Mouse (Mus musculus) neural tube, embryonic 13.5 days (tissue): ENCODE results near the gene Col6a5. TPM values are rescaled to one million over a fixed set of nuclear protein-coding genes. Genes with fewer than 3 reads are reported as not detected.

Experiments used
- ATAC-seq: fragments of 200-750 bp; cut with Nextera tagmentation; 2 replicates; pipeline ENCODE4 v1.8.0; 2017; ENCODE audit warnings: low read depth, mild to moderate bottlenecking, moderate TSS enrichment, moderate library complexity
- H3K27ac ChIP-seq: fragments of 300-500 bp; sonication (generic); replicated peaks from 2 replicates; pipeline ENCODE4 v1.5.1; 2015; ENCODE audit warnings: moderate library complexity, mild to moderate bottlenecking, inconsistent platforms
- H3K27me3 ChIP-seq: fragments of 300-500 bp; sonication (generic); 2 replicates; pipeline ENCODE4 v1.6.1; 2015; ENCODE audit warnings: mild to moderate bottlenecking, inconsistent platforms
- H3K36me3 ChIP-seq: fragments of 300-500 bp; sonication (generic); 2 replicates; pipeline ENCODE4 v1.6.1; 2015; ENCODE audit warnings: mild to moderate bottlenecking, inconsistent platforms
- H3K4me1 ChIP-seq: fragments of 300-500 bp; sonication (generic); replicated peaks from 2 replicates; pipeline ENCODE4 v1.6.1; 2015; ENCODE audit warnings: inconsistent platforms
- H3K4me2 ChIP-seq: fragments of 300-500 bp; sonication (generic); 2 replicates; pipeline ENCODE4 v1.6.1; 2015; ENCODE audit warnings: inconsistent platforms, mild to moderate bottlenecking, moderate library complexity
- H3K4me3 ChIP-seq: fragments of 300-500 bp; sonication (generic); 2 replicates; pipeline ENCODE4 v1.5.1; 2015; ENCODE audit warnings: mild to moderate bottlenecking, inconsistent platforms
- H3K9ac ChIP-seq: fragments of 300-500 bp; sonication (generic); 2 replicates; pipeline ENCODE4 v1.6.1; 2015; ENCODE audit warnings: moderate library complexity, mild to moderate bottlenecking, inconsistent platforms
- H3K9me3 ChIP-seq: fragments of 300-500 bp; sonication (generic); 2 replicates; pipeline ENCODE4 v1.6.1; 2016; ENCODE audit warnings: inconsistent platforms
- WGBS: fragments of 180-500 bp; shearing (Covaris S2); methylation state at CpG from one replicate; pipeline ENCODE4 v1.1.7; 2015; 5-methylcytosine and 5-hydroxymethylcytosine counted together
- polyA plus RNA-seq: library from polyadenylated mRNA; unstranded; fragments of >200 nt; fragmentation: Nextera tagmentation; extraction: Ambion mirVana; gene quantifications from 2 replicates; pipeline ENCODE4 v1.2.1, GENCODE M21; 2015

The Col6a5 gene
- polyA plus RNA-seq, 1 experiment from 2014 or later = 0.03 TPM

- 80% methylated on average over 6 of the region's 6 CpGs for WGBS
These were observed 53.0 kb downstream of the Col6a5 start for GRCm38 (mm10) chr9:105907411-105907810.

GRCm38 (mm10) chr9:105887521-105887920 is 72.9 kb downstream of the Col6a5 start:
- no peak overlapping the region for H3K4me3 ChIP-seq
- no peak for ATAC-seq
- no peaks in the 10 kb centered on the region for H3K27me3 ChIP-seq
- no peak overlapping the region for H3K9ac ChIP-seq
- no peak overlapping the region for H3K4me2 ChIP-seq
- no peaks in the 10 kb centered on the region for H3K36me3 ChIP-seq
- no peak overlapping the region for H3K27ac ChIP-seq
- H3K9me3 ChIP-seq = no peaks in the 10 kb centered on the region
- H3K4me1 ChIP-seq = 0 out of 2 replicates have a peak, but pooled peaks cover 6% of the 10 kb centered on the region
- WGBS = 55% methylated on average over 2 of the region's 2 CpGs

More at GRCm38 (mm10) chr9:105907411-105907810, 53.0 kb downstream of the Col6a5 start:
- H3K27me3 ChIP-seq = no peaks in the 10 kb centered on the region
- H3K36me3 ChIP-seq = no peaks in the 10 kb centered on the region
- no peaks in the 10 kb centered on the region for H3K4me1 ChIP-seq
- 0 out of 2 replicates have a peak, but pooled peaks cover 4% of the 10 kb centered on the region for H3K9me3 ChIP-seq
- H3K9ac ChIP-seq = no peak overlapping the region
- H3K4me3 ChIP-seq = no peak overlapping the region
- H3K27ac ChIP-seq = no peak overlapping the region
- no peak for ATAC-seq
- H3K4me2 ChIP-seq = no peak overlapping the region

GRCm38 (mm10) chr9:105884656-105885430 is 75.6 kb downstream of the Col6a5 start:
- no peaks in the 10 kb centered on the region for H3K36me3 ChIP-seq
- no peak overlapping the region for H3K9ac ChIP-seq
- WGBS = 80% methylated on average over 17 of the region's 17 CpGs
- H3K4me1 ChIP-seq = 0 out of 2 replicates have a peak, but pooled peaks cover 6% of the 10 kb centered on the region
- no peak overlapping the region for H3K4me3 ChIP-seq
- ATAC-seq = no peak
- no peak overlapping the region for H3K27ac ChIP-seq
- H3K27me3 ChIP-seq = no peaks in the 10 kb centered on the region
- H3K9me3 ChIP-seq = no peaks in the 10 kb centered on the region
- H3K4me2 ChIP-seq = no peak overlapping the region

GRCm38 (mm10) chr9:105880743-105881142 is 79.7 kb downstream of the Col6a5 start:
- Histone ChIP-seq H3K4me3 (no peak overlapping the region), H3K9me3 (no peaks in the 10 kb centered on the region), H3K9ac (no peak overlapping the region), H3K36me3 (no peaks in the 10 kb centered on the region), H3K27me3 (no peaks in the 10 kb centered on the region), H3K4me1 (0 out of 2 replicates have a peak, but pooled peaks cover 5% of the 10 kb centered on the region), H3K27ac (no peak overlapping the region), H3K4me2 (no peak overlapping the region)
- no peak for ATAC-seq
- WGBS = 90% methylated on average over 4 of the region's 4 CpGs

DNA sequence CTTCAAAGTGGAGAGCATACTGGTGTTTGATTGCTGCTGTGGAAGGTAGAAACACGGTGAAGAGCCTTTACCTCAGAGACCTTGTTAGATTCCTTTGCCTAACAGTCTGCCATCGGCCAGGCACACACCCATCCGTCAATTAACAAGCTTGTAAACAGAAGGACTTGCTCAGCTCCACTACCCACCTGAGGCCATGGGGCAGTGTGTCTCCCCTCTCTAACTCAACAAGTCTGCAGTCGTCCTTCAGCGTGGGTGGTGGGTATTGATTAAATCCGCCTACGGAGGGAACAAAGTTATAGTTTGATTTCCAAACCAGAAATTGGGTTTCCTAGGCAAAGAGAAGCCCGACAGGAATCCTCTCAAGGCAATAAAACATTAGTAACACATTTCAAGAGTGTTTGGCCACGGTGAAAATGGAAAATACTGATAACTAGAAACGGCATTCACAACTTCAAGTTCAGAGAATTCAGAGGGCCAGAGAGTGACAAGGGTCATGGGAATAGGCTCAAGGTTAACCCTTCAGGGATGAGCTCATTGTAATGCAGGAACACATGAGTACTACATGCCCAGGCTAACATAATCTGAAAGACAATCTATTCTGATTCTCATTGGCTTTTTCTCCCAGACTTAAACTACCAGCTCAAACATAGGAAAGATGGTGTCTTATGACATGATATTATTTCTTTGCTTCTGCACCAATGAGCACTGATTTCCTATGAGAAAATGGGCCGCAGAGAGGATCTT is 81.9 kb downstream of the Col6a5 start:
- Histone ChIP-seq H3K9me3 (no peaks in the 10 kb centered on the region), H3K4me2 (no peak overlapping the region), H3K27me3 (no peaks in the 10 kb centered on the region), H3K4me1 (no peaks in the 10 kb centered on the region), H3K27ac (no peak overlapping the region), H3K4me3 (no peak overlapping the region), H3K36me3 (no peaks in the 10 kb centered on the region), H3K9ac (no peak overlapping the region)
- WGBS = 71% methylated on average over 11 of the region's 11 CpGs
- ATAC-seq = no peak

GRCm38 (mm10) chr9:105876124-105876523 is 84.3 kb downstream of the Col6a5 start:
- Histone ChIP-seq H3K4me3 (no peak overlapping the region), H3K9me3 (no peaks in the 10 kb centered on the region), H3K36me3 (no peaks in the 10 kb centered on the region), H3K9ac (no peak overlapping the region), H3K27ac (no peak overlapping the region), H3K27me3 (no peaks in the 10 kb centered on the region), H3K4me1 (no peaks in the 10 kb centered on the region), H3K4me2 (no peak overlapping the region)
- WGBS = 88% methylated on average over 4 of the region's 4 CpGs
- no peak for ATAC-seq

GRCm38 (mm10) chr9:105871643-105872042 is 88.8 kb downstream of the Col6a5 start:
- H3K9me3 ChIP-seq = no peaks in the 10 kb centered on the region
- no peak overlapping the region for H3K4me3 ChIP-seq
- 80% methylated on average over 14 of the region's 14 CpGs for WGBS
- no peaks in the 10 kb centered on the region for H3K4me1 ChIP-seq
- no peak overlapping the region for H3K27ac ChIP-seq
- no peak for ATAC-seq
- H3K4me2 ChIP-seq = no peak overlapping the region
- no peak overlapping the region for H3K9ac ChIP-seq
- no peaks in the 10 kb centered on the region for H3K36me3 ChIP-seq
- H3K27me3 ChIP-seq = no peaks in the 10 kb centered on the region

DNA sequence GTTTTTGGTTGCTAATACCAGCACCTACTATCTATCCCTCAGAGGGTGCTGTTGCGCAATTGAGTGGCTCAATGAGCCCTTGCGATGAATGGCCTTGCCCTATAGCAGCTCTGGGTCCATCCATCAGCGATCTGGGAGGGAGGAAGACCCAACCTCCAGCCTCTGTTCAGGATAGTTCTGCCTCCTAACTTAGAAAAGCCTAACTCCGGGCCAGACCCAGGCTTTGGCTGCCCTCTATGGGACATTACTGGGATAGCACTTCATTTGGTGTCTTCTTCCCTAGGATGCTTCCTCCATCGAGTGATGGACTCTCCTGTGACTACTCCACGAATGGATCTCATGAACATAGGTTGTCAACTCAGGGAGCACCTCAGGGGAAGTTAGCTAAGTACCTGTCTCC is 102.7 kb downstream of the Col6a5 start:
- Histone ChIP-seq H3K36me3 (no peaks in the 10 kb centered on the region), H3K27ac (no peak overlapping the region), H3K4me1 (no peaks in the 10 kb centered on the region), H3K9me3 (no peaks in the 10 kb centered on the region), H3K4me3 (no peak overlapping the region), H3K4me2 (no peak overlapping the region), H3K27me3 (no peaks in the 10 kb centered on the region), H3K9ac (no peak overlapping the region)
- WGBS = 16% methylated on average over 6 of the region's 6 CpGs
- ATAC-seq = peak; percentile 50; the same call in 1 of the 2 replicates

GRCm38 (mm10) chr9:105852778-105853065 is 107.7 kb downstream of the Col6a5 start:
- 90% methylated on average over 1 of the region's 1 CpGs for WGBS
- no peaks in the 10 kb centered on the region for H3K9me3 ChIP-seq
- H3K4me3 ChIP-seq = no peak overlapping the region
- ATAC-seq = no peak
- H3K27ac ChIP-seq = no peak overlapping the region
- no peaks in the 10 kb centered on the region for H3K36me3 ChIP-seq
- H3K4me1 ChIP-seq = peaks cover 4% of the 10 kb centered on the region; the same call in 1 of the 2 replicates
- H3K9ac ChIP-seq = no peak overlapping the region
- no peak overlapping the region for H3K4me2 ChIP-seq
- no peaks in the 10 kb centered on the region for H3K27me3 ChIP-seq

- H3K4me1 ChIP-seq = peaks cover 4% of the 10 kb centered on the region; the same call in 1 of the 2 replicates
- no peak overlapping the region for H3K4me2 ChIP-seq
- ATAC-seq = no peak
- 84% methylated on average over 14 of the region's 14 CpGs for WGBS
- H3K27ac ChIP-seq = no peak overlapping the region
- no peaks in the 10 kb centered on the region for H3K36me3 ChIP-seq
- no peak overlapping the region for H3K4me3 ChIP-seq
- H3K9me3 ChIP-seq = no peaks in the 10 kb centered on the region
- H3K9ac ChIP-seq = no peak overlapping the region
- H3K27me3 ChIP-seq = no peaks in the 10 kb centered on the region
These were observed 108.2 kb downstream of the Col6a5 start for GRCm38 (mm10) chr9:105852015-105852777.

- no peak overlapping the region for H3K27ac ChIP-seq
- no peaks in the 10 kb centered on the region for H3K27me3 ChIP-seq
- H3K36me3 ChIP-seq = no peaks in the 10 kb centered on the region
- H3K9ac ChIP-seq = no peak overlapping the region
- H3K4me1 ChIP-seq = peaks cover 4% of the 10 kb centered on the region; the same call in 1 of the 2 replicates
- 83% methylated on average over 3 of the region's 3 CpGs for WGBS
- H3K4me2 ChIP-seq = no peak overlapping the region
- H3K9me3 ChIP-seq = peaks cover 5% of the 10 kb centered on the region; the same call in 1 of the 2 replicates
- H3K4me3 ChIP-seq = no peak overlapping the region
- no peak for ATAC-seq
These were observed 109.4 kb downstream of the Col6a5 start for GRCm38 (mm10) chr9:105851011-105851410.

DNA sequence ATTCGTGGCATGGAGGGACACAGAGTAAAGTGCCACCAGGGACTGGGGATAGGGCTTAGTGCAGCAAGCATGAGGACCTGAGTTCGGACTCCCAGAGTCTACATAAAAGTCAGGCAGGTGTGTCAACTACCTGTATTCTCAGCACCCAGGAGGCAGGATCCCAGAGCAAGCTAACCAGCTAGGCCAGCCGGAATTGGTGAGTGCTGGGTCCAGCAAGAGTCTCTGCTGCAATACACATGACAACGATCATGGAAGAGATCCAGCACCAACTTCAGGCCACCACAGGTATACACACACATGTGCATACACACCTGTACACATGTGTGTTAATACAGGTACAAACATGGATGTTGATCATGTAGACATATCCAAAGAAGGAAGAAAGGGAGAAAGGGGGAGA is 112.0 kb downstream of the Col6a5 start:
- no peak overlapping the region for H3K4me3 ChIP-seq
- H3K9me3 ChIP-seq = peaks cover 5% of the 10 kb centered on the region; the same call in 1 of the 2 replicates
- 81% methylated on average over 4 of the region's 4 CpGs for WGBS
- no peak overlapping the region for H3K27ac ChIP-seq
- ATAC-seq = no peak
- H3K36me3 ChIP-seq = no peaks in the 10 kb centered on the region
- peaks cover 4% of the 10 kb centered on the region; the same call in 1 of the 2 replicates for H3K4me1 ChIP-seq
- no peak overlapping the region for H3K4me2 ChIP-seq
- H3K27me3 ChIP-seq = no peaks in the 10 kb centered on the region
- H3K9ac ChIP-seq = no peak overlapping the region
